Mouse (Mus musculus): ENCODE measurements around the gene Tssk6. TPM values are rescaled to one million over a fixed set of nuclear protein-coding genes. Genes with fewer than 3 reads are reported as not detected.

Gene Tssk6
- polyA plus RNA-seq, 1 experiment from 2014 or later, result 5.2 TPM

Other genes starting within 250 kb of the Tssk6 start
- gene Zfp964, start 247.7 kb upstream of the Tssk6 start, polyA plus RNA-seq (2014; fragmentation: Nextera tagmentation; extraction: Ambion mirVana), result 2.8 and 3.0 TPM in 2 replicates
- 31.6 and 37.8 TPM in 2 replicates for gene Zfp869, start 191.5 kb upstream of the Tssk6 start, polyA plus RNA-seq (2014; fragmentation: Nextera tagmentation; extraction: Ambion mirVana)
- gene Zfp963, start 152.2 kb upstream of the Tssk6 start, polyA plus RNA-seq (2014; fragmentation: Nextera tagmentation; extraction: Ambion mirVana), result 5.8 and 8.2 TPM in 2 replicates
- 0.68 and 0.91 TPM in 2 replicates for gene Gm20422, start 127.3 kb upstream of the Tssk6 start, polyA plus RNA-seq (2014; fragmentation: Nextera tagmentation; extraction: Ambion mirVana)
- 53.6 and 58.4 TPM in 2 replicates for gene Atp13a1, start 111.0 kb upstream of the Tssk6 start, polyA plus RNA-seq (2014; fragmentation: Nextera tagmentation; extraction: Ambion mirVana)
- 45.0 and 45.8 TPM in 2 replicates for gene Zfp866, start 111.0 kb upstream of the Tssk6 start, polyA plus RNA-seq (2014; fragmentation: Nextera tagmentation; extraction: Ambion mirVana)
- gene Gmip, start 93.5 kb upstream of the Tssk6 start, polyA plus RNA-seq (2014; fragmentation: Nextera tagmentation; extraction: Ambion mirVana), result 9.9 and 11.0 TPM in 2 replicates
- 1.1 and 1.3 TPM in 2 replicates for gene Lpar2, start 79.8 kb upstream of the Tssk6 start, polyA plus RNA-seq (2014; fragmentation: Nextera tagmentation; extraction: Ambion mirVana)
- 48.7 and 50.3 TPM in 2 replicates for gene Pbx4, start 69.7 kb upstream of the Tssk6 start, polyA plus RNA-seq (2014; fragmentation: Nextera tagmentation; extraction: Ambion mirVana)
- gene Cilp2, start 14.5 kb upstream of the Tssk6 start, polyA plus RNA-seq (2014; fragmentation: Nextera tagmentation; extraction: Ambion mirVana), result 0.20 and 0.35 TPM in 2 replicates
- 153 and 155 TPM in 2 replicates for gene Ndufa13, start 374 bp downstream of the Tssk6 start, polyA plus RNA-seq (2014; fragmentation: Nextera tagmentation; extraction: Ambion mirVana)
- 4.0 and 4.4 TPM in 2 replicates for gene Yjefn3, start 528 bp downstream of the Tssk6 start, polyA plus RNA-seq (2014; fragmentation: Nextera tagmentation; extraction: Ambion mirVana)
- gene Gatad2a, start 94.2 kb downstream of the Tssk6 start, polyA plus RNA-seq (2014; fragmentation: Nextera tagmentation; extraction: Ambion mirVana), result 81.7 and 88.6 TPM in 2 replicates
- 53.8 and 56.4 TPM in 2 replicates for gene Mau2, start 140.6 kb downstream of the Tssk6 start, polyA plus RNA-seq (2014; fragmentation: Nextera tagmentation; extraction: Ambion mirVana)
- 44.6 and 45.4 TPM in 2 replicates for gene Sugp1, start 140.6 kb downstream of the Tssk6 start, polyA plus RNA-seq (2014; fragmentation: Nextera tagmentation; extraction: Ambion mirVana)
- 0.76 and 1.3 TPM in 2 replicates for gene Tm6sf2, start 170.7 kb downstream of the Tssk6 start, polyA plus RNA-seq (2014; fragmentation: Nextera tagmentation; extraction: Ambion mirVana)
- gene Hapln4, start 181.3 kb downstream of the Tssk6 start, polyA plus RNA-seq (2014; fragmentation: Nextera tagmentation; extraction: Ambion mirVana), result 0.05 TPM in 1 of 2 replicates, not detected in the other
- gene Ncan, start 218.7 kb downstream of the Tssk6 start, polyA plus RNA-seq (2014; fragmentation: Nextera tagmentation; extraction: Ambion mirVana), result 51.5 and 60.4 TPM in 2 replicates
- 20.7 and 23.9 TPM in 2 replicates for gene Nr2c2ap, start 229.1 kb downstream of the Tssk6 start, polyA plus RNA-seq (2014; fragmentation: Nextera tagmentation; extraction: Ambion mirVana)
- 15.2 and 17.6 TPM in 2 replicates for gene Rfxank, start 237.0 kb downstream of the Tssk6 start, polyA plus RNA-seq (2014; fragmentation: Nextera tagmentation; extraction: Ambion mirVana)
- gene Borcs8, start 237.3 kb downstream of the Tssk6 start, polyA plus RNA-seq (2014; fragmentation: Nextera tagmentation; extraction: Ambion mirVana), result 40.5 and 41.9 TPM in 2 replicates
- gene Mef2b, start 237.5 kb downstream of the Tssk6 start, polyA plus RNA-seq (2014; fragmentation: Nextera tagmentation; extraction: Ambion mirVana), result 0.67 and 1.1 TPM in 2 replicates

Measured in forebrain, embryonic 11.5 days (tissue).